8 mouse cellular contexts compared by ENCODE assay signal in genomic region chr9:75280814-75281213, GRCm38 (mm10). TPM values are rescaled to one million over a fixed set of nuclear protein-coding genes. Genes with fewer than 3 reads are reported as not detected.
DNase-seq lines count a peak whose midpoint lies in the region; ATAC-seq and TF ChIP-seq lines count a peak whose summit lies in the region.
"Had no signal": no experiment of that assay in that cellular context is flagged by ENCODE, and none has a peak within 500 bp of the region (broad histone marks: within the 10 kb centered on the region; RNA-seq: fewer than 3 reads in every experiment).

No protein-coding gene starts in this region.

- no peak for ATAC-seq in kidney, embryonic 14.5 days (ENCODE audit: low FRiP score, low TSS enrichment)
- ATAC-seq in liver, postnatal 0 days, result no peak
- ATAC-seq in stomach, postnatal 0 days (ENCODE audit: low FRiP score, low TSS enrichment), result no peak

- intact Hi-C loops in gastrocnemius, adult 2 months (cut with DNase I), result loop anchor here (2.0 to 10.0 kb wide), 3 partner anchors 72 to 376 kb away; no protein-coding TSS in a partner anchor

- no peaks in the 10 kb centered on the region for H3K9me3 ChIP-seq in kidney, embryonic 14.5 days (ENCODE audit: control insufficient read depth, low read length)
- no peaks in the 10 kb centered on the region for H3K9me3 ChIP-seq in E14TG2a.4 (ENCODE audit: low read length)
- H3K9me3 ChIP-seq in liver, postnatal 0 days (ENCODE audit: low read length), result no peaks in the 10 kb centered on the region
- H3K9me3 ChIP-seq in stomach, postnatal 0 days (ENCODE audit: control insufficient read depth, low read length), result no peaks in the 10 kb centered on the region
- H3K9me3 ChIP-seq: embryonic facial prominence, embryonic 12.5 days had no signal

- WGBS in kidney, embryonic 14.5 days, result 49% methylated on average over 5 of the region's 5 CpGs
- WGBS in liver, postnatal 0 days (ENCODE audit: insufficient replicate concordance), result 52% methylated on average over 5 of the region's 5 CpGs
- WGBS in stomach, postnatal 0 days, result 47% methylated on average over 5 of the region's 5 CpGs

- no peak overlapping the region for H3K9ac ChIP-seq in kidney, embryonic 14.5 days (ENCODE audit: low read depth, low read length)
- no peak overlapping the region for H3K9ac ChIP-seq in liver, postnatal 0 days (replicated peaks)
- no peak overlapping the region for H3K9ac ChIP-seq in stomach, postnatal 0 days (ENCODE audit: low read length)
- H3K9ac ChIP-seq: embryonic facial prominence, embryonic 12.5 days had no signal

- no peak overlapping the region for H3K27ac ChIP-seq in kidney, embryonic 14.5 days (ENCODE audit: low read depth, low read length)
- no peak overlapping the region for H3K27ac ChIP-seq in gastrocnemius, adult 2 months
- H3K27ac ChIP-seq in liver, postnatal 0 days (ENCODE audit: low read depth), result no peak overlapping the region
- H3K27ac ChIP-seq in stomach, postnatal 0 days (replicated peaks), result no peak overlapping the region
- H3K27ac ChIP-seq: embryonic facial prominence, embryonic 12.5 days had no signal

- H3K4me1 ChIP-seq in kidney, embryonic 14.5 days (ENCODE audit: control insufficient read depth, insufficient read depth, low read length), result no peaks in the 10 kb centered on the region
- H3K4me1 ChIP-seq in E14TG2a.4 (replicated peaks; ENCODE audit: low read depth, low read length), result peaks cover 16% of the 10 kb centered on the region
- no peaks in the 10 kb centered on the region for H3K4me1 ChIP-seq in liver, postnatal 0 days (ENCODE audit: insufficient read depth)
- H3K4me1 ChIP-seq in stomach, postnatal 0 days (replicated peaks; ENCODE audit: control insufficient read depth, insufficient read depth), result no peaks in the 10 kb centered on the region
- H3K4me1 ChIP-seq: embryonic facial prominence, embryonic 12.5 days had no signal

- no peaks in the 10 kb centered on the region for H3K36me3 ChIP-seq in kidney, embryonic 14.5 days (ENCODE audit: control insufficient read depth, insufficient read depth, low read length)
- no peaks in the 10 kb centered on the region for H3K36me3 ChIP-seq in E14TG2a.4 (ENCODE audit: insufficient read depth, low read length)
- no peaks in the 10 kb centered on the region; the same call in 1 of the 2 replicates for H3K36me3 ChIP-seq in liver, postnatal 0 days (replicated peaks; ENCODE audit: insufficient read depth, low read length)
- H3K36me3 ChIP-seq in stomach, postnatal 0 days (ENCODE audit: control insufficient read depth, insufficient read depth, low read length), result no peaks in the 10 kb centered on the region
- H3K36me3 ChIP-seq: embryonic facial prominence, embryonic 12.5 days had no signal

- H3K4me2 ChIP-seq in kidney, embryonic 14.5 days (replicated peaks; ENCODE audit: low read depth, low read length), result no peak overlapping the region
- H3K4me2 ChIP-seq in liver, postnatal 0 days (ENCODE audit: low read depth, low read length), result no peak overlapping the region
- no peak overlapping the region for H3K4me2 ChIP-seq in stomach, postnatal 0 days (replicated peaks; ENCODE audit: low read depth)
- H3K4me2 ChIP-seq: embryonic facial prominence, embryonic 12.5 days had no signal

- no peaks in the 10 kb centered on the region for H3K27me3 ChIP-seq in kidney, embryonic 14.5 days (ENCODE audit: control insufficient read depth, insufficient read depth, low read length)
- peaks cover 7% of the 10 kb centered on the region for H3K27me3 ChIP-seq in E14TG2a.4 (ENCODE audit: insufficient read depth, low read length)
- H3K27me3 ChIP-seq in liver, postnatal 0 days (ENCODE audit: insufficient read depth, low read length), result no peaks in the 10 kb centered on the region
- no peaks in the 10 kb centered on the region for H3K27me3 ChIP-seq in stomach, postnatal 0 days (ENCODE audit: control insufficient read depth, insufficient read depth, low read length)
- H3K27me3 ChIP-seq: embryonic facial prominence, embryonic 12.5 days had no signal

- DNase-seq in kidney, adult 18-20 months, result peak; percentile 67
- peak; percentile 71 for DNase-seq in adrenal gland, postnatal 25 days
- DNase-seq in gastrocnemius, adult 2 months, result peak; percentile 76
- DNase-seq in liver, postnatal 0 days, result peak; percentile 63
- DNase-seq in stomach, postnatal 0 days (ENCODE audit: low spot score), result peak; percentile 72

- peak; percentile 59 for TF ChIP-seq CTCF in E14TG2a.4 (conservative IDR thresholded peaks at IDR 0.05; ENCODE audit: low read length)
- peak; percentile 76 for TF ChIP-seq CTCF in gastrocnemius, adult 2 months (IDR thresholded peaks at IDR 0.05)
- peak; percentile 66 for TF ChIP-seq CTCF in liver, postnatal 0 days (IDR thresholded peaks at IDR 0.05; ENCODE audit: low read depth)
- peak; percentile 75 for TF ChIP-seq CTCF in stomach, postnatal 0 days (IDR thresholded peaks at IDR 0.05; ENCODE audit: low read depth)

- no peak for TF ChIP-seq EP300 in liver, postnatal 0 days (IDR thresholded peaks at IDR 0.05; ENCODE audit: low read depth)
- TF ChIP-seq EP300 in stomach, postnatal 0 days (optimal IDR thresholded peaks at IDR 0.05), result no peak

- H3K4me3 ChIP-seq in kidney, embryonic 14.5 days (ENCODE audit: low read length), result no peak overlapping the region
- H3K4me3 ChIP-seq in E14TG2a.4 (replicated peaks; ENCODE audit: low read length), result no peak overlapping the region
- H3K4me3 ChIP-seq in gastrocnemius, adult 2 months, result no peak overlapping the region
- H3K4me3 ChIP-seq in liver, postnatal 0 days (ENCODE audit: low read depth, low read length), result no peak overlapping the region
- H3K4me3 ChIP-seq in stomach, postnatal 0 days (ENCODE audit: low read depth, low read length), result no peak overlapping the region
- H3K4me3 ChIP-seq: embryonic facial prominence, embryonic 12.5 days had no signal

RNA-seq across cellular contexts. Expression of gene Gnb5, which starts 25.3 kb away (rescaled TPM):
- 22.1 and 27.9 TPM in 2 replicates for polyA plus RNA-seq in kidney, embryonic 14.5 days (2014; fragmentation: Nextera tagmentation; extraction: Ambion mirVana)
- 36.7 and 37.3 TPM in 2 replicates for total RNA-seq in adrenal gland, postnatal 25 days (2021)
- total RNA-seq in gastrocnemius, adult 2 months (2021), result 10 to 100 TPM in 1 of 2 experiments, 1 to 10 TPM in 1; 7.6 to 15.4 TPM
- polyA plus RNA-seq in liver, postnatal 0 days (2015; fragmentation: Nextera tagmentation; extraction: Ambion mirVana), result 1.8 and 2.4 TPM in 2 replicates
- polyA plus RNA-seq in stomach, postnatal 0 days (2015; fragmentation: Nextera tagmentation; extraction: Ambion mirVana), result 16.1 and 17.5 TPM in 2 replicates

RNA-seq across cellular contexts. Expression of gene Myo5c, which starts 49.0 kb away (rescaled TPM):
- 3.9 and 4.4 TPM in 2 replicates for polyA plus RNA-seq in kidney, embryonic 14.5 days (2014; fragmentation: Nextera tagmentation; extraction: Ambion mirVana)
- total RNA-seq in adrenal gland, postnatal 25 days (2021), result 3.8 and 4.8 TPM in 2 replicates
- 10 to 100 TPM; 10.8 to 13.6 TPM for total RNA-seq in gastrocnemius, adult 2 months (2021)
- 0.33 and 0.48 TPM in 2 replicates for polyA plus RNA-seq in liver, postnatal 0 days (2015; fragmentation: Nextera tagmentation; extraction: Ambion mirVana)
- 11.4 and 13.2 TPM in 2 replicates for polyA plus RNA-seq in stomach, postnatal 0 days (2015; fragmentation: Nextera tagmentation; extraction: Ambion mirVana)
